Mouse (Mus musculus) bone marrow, adult 2 months (tissue): ENCODE data around the gene Teddm2.

Experiments
- CTCF ChIP-seq: fragments of 200-500 bp; IDR thresholded peaks from 2 replicates; pipeline ENCODE4 v1.5.1; 2011; ENCODE audit warnings: low read length, control low read depth; ENCODE audit not compliant: control insufficient read depth, insufficient read depth
- POLR2A ChIP-seq: fragments of 200-500 bp; IDR thresholded peaks from 2 replicates; pipeline ENCODE4 v1.6.1; 2011; ENCODE audit warnings: low read depth, mild to moderate bottlenecking, control low read depth, low read length, borderline replicate concordance; ENCODE audit not compliant: control insufficient read depth

DNA sequence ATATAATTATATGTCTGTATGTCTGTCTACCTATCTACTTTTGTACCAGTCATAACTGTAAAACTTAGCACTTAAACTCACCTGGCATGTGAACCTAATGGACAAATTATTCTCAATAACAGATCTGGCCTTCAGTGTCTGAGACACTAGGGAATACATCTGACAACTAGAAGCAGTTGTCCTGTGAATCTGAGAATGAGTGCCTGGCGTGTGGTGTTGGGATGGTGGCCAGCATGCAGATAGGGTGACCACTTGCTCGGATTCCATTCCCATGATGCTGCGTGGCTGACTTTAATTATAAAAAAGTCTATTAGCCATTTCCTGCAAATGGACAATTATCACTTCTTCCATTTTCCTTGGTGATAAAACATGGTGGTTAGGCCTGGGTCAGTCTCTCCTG, 5.9 kb upstream of the Teddm2 start:
- TF ChIP-seq CTCF (no peak), POLR2A (no peak)
